Mouse (Mus musculus): ENCODE measurements around the gene Tmsb10.
A peak's percentile ranks its signal among the peaks of the same experiment; 100 is the strongest.

Tmsb10 gene

DNA sequence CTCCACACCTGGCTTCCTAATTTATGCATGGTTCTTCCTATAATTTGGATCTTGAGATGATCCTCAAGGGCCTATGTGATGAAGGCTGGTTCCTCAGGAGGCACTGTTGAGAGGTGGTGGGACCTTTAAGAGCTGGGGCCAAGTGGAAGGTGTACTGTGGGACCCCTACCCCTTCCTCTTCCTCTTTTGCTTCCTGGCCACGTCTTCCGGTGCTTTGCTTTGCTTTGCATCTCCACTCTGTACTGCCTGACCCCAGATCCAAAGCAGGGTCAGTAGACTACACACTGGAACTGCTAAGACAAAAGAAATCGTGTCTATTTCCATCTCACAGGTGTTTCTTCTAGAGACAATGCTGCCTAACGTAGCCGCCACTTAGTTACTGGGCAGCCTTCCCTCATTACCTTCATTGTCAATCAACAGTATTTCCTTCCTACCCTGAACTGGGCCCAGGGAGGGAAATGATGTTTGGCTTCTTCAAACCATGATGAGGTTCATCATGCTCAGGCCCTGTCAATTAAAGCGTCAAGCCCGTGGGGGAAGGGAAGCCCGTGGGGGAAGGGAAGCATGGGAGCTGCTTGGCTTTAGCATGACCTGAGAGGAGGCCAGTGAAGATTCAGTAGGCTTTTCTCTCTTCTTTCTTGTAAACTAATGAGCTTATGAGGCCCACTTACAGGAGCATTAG, 2.9 kb downstream of the Tmsb10 start:
- peak; percentile 31 for DNase-seq

DNA sequence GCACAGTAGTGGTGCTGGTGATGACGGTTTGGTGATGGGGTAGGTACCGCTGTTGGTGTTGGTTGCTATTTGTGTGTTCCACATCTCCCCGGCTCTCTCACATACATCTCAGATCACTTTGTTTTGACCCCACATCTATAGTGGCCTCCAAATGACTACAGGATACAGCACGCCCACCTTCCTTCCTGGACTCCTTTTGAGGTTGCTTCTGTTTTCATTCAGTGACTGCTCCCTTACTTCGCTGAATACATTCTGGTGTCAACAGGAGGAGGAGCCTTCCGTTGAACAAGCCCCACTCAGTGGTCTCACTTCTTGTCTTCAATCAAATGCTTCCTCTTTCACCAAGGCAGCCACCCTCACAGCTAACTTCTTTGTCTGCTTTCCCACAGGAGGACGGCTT, 3.8 kb downstream of the Tmsb10 start:
- DNase-seq, result peak; percentile 58

DNA sequence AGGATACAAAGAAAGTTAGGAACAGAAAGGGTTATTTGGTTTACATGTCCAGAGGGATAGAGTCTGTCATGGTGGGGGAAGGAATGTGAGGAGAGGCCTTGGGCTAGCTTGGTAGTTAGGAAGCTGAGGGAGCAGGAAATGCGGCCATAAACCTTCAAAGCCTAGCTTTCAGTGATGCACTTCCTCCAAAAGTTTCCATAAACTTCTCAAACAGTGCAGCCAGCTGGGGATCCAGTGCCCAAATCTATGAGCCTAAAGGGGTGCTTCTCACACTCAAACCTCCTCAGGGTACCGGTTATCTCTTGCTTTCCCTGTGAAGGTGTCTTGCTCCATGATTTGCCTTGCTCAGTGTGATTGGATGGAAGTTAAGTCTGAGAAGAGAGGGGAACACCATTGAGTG, 5.6 kb downstream of the Tmsb10 start:
- DNase-seq, result no peak

DNA sequence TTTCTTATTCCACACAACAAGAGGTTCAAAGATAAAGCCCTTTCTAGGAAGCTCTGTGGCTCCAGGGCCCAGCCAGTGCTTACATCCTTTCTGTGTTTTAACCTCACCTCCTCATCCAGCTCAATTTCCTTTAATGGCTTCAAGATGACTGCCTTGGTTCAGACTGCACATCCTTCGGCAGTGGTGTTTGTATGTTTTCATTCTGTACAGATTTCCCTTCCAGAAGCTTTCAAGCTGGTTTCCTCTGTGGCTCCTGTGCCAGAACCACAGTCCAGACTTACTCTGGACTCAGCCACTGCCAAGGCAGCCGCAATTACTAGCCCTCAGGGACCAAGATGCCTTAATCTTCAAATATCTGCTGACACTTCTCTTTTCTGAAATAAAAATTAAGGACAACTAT, 6.3 kb downstream of the Tmsb10 start:
- no peak for DNase-seq

DNA sequence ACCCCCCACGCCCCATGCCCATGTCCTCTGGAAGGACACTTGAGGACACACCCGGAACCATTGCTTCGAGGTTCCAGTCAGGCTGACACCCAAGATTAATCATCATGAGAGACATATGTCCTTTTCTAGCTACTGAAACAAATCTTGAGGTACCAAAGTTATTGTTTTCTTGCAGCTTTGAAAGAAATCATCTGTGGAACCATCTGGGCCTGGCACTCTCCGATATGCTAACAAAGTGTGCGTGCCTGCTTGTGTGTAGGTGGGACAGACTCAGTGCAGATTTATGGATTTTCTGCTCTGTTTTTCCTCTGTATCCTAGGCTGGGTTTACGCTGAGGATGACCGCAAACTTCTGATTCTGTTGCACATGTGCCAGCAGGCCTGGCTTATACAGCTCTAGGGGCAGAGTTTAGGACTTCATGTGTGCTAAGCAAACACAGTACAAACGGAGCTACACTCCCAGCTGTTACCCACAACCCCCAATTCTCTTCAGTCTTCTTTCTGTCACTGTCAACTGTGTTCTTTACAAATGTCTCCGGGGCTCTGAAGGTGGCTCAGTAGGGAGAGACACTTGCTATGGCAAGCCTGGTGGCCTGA, 9.3 kb downstream of the Tmsb10 start:
- DNase-seq, result no peak

DNA sequence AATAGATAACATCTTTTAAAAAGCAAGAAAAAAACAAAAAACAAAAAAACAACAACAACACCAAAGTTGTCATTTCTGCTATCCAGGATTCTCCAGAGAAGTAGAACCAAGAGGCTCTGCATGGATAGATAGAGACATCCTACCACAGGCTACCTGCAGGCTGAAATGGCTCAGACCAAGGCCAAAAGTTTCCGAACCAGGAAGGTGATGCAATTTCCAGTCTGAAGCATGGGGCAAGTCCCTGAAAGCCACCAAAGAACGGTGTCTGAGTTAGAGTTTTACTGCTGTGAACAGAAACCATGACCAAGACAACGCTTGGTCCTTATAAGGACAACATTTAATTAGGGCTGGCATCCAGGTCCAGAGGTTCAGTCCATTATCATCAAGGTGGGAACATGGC, 10.2 kb downstream of the Tmsb10 start:
- DNase-seq, result no peak

DNA sequence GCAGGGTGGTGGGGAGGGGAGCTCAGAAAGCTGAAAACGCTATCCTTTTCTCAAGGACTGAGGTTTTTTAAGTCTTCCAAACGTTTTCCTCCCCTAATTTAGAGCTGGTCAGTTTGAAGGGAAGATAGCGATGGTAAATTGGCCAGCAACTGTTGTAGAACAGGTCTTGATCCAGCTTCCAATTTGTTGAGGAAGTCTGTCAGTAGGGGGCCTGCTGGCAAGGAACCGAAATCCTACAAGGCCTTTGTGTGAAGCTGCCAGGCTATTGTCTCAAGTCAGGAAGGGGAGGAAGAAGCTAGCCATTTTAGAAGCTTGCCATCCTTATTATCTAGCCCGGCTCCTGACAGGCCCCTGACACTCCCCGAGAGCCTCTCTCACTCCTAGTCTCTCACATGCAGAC, 10.6 kb downstream of the Tmsb10 start:
- no peak for DNase-seq

DNA sequence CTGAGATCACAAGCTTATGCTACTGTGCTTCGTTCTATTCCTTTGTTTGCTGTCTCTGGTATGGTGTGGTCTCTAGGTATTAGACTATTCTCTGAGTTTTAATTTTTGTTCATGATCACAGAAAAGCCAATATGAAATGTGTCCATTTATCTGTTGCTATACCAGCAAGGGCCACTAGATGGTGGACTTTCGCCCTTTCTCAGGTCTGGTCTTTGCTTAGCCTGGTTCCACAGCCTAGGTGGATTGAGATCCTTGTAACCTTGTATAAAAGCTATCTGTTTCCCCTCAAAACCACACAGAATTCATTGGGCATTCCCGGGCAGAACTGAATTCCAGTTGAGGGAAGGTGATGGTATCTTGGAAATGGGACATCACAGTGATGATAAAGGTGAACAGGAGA, 18.1 kb downstream of the Tmsb10 start:
- DNase-seq, result peak; percentile 73

DNA sequence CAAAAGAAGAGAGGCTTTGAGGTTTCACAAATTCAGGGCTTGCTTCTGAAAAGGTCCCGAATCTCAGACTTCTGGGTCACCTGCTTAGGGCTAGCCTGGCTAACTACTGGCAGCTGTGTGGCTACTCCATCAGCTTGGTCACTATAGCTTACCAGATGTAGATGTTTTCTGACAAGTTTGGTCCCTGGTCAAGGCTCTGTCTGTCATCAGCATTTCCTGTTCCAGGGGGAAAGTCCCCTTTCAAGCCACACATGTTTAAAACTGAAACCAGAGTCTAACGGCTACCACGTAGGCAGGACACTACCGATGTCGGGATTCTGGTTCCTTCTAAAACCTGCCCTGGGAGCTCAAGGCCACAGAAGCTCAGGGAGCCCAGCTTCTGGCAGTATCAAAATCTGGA, 20.7 kb downstream of the Tmsb10 start:
- DNase-seq, result no peak

DNA sequence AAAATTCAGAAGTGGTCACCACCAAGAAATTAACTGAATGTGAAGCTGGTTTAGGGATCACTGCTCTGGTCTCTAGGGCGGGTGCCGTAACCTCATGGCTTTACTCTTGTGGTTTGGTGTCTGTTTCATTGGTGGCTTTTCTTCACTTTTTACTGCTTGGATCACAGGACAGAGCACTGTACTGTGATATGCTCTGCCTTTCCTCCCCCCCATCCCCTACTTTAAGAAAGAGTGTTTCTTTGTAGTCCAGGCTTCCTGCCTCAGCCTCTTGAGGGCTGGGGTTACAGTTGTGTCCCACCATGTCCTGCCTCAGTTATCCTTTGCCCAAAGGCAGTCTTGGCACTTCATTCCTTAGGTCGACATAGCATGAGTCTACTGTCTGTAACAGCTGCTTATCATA, 21.1 kb downstream of the Tmsb10 start:
- DNase-seq, result peak; percentile 25

DNA sequence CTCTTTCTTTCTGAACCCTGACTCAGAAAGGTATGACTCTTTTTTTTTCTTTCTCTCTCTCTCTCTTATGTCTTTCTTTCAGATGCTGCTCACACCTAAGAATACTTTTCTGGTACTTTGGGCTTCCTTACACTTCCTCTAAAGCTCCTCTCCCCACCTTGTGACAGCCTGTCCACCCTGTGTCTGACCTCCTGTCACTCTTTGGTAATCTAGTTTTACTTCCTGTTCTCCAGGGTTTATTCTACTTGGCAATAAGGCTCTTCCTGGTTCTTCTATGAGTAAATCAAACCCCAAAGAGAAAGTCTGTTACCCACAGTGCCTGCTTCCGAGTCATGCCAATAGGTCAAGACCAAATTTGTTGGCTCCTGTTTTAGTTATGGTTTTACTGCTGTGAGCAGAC, 25.6 kb downstream of the Tmsb10 start:
- no peak for DNase-seq

DNA sequence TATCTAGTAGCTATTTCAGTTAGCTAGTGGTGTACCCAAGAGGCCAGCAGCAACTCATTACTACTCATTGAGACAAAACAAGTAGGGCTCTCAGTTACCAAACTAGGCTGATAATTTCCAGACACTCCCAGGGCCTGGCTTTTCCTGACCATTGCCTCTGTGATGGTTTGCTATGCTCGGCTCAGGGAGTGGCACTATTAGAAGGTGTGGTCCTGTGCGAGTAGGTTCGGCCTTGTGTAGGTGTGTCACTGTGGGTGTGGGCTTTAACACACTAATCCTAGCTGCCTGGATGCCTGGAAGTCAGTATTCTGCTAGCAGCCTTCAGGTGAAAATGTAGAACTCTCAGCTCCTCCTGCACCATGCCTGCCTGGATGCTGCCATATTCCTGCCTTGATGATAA, 27.0 kb downstream of the Tmsb10 start:
- DNase-seq, result no peak

- DNase-seq, result no peak
Measured at GRCm38 (mm10) chr6:72929795-72930398, 28.7 kb downstream of the Tmsb10 start.

DNA sequence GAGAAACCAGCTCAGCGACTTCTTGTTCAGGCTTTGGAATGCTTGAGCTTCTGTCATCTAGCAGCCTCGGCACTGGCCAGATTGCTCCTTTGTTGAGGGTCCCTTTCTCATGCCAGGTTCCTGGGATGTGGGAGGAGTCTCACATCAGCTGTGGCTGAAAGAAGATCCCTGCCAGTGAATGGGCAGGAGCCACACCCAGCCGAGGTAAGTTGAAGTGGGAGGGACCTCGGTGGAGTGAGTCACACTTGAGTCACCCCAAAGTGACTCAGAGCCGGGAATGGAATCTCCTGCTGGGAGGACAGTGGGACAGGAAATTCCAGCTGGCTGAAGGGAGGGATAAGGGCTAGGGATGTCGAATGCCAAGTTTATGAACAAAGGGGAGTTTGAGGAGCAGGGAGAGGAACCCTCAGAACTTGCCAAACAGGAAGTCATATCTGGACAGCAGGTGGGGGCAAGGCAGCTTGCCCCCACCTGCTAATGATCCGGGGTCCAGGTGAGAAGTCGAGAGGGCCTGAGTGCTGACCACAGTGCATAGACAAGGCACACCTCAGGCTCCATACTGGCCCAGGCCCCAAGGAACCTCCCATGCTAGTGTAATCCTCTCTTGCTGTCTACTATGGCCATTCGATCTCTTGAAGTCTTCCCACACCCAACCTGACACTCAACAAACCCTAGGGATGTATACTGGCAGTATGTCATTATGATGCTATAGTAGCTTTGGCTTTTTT, 31.6 kb downstream of the Tmsb10 start:
- no peak for DNase-seq

GRCm38 (mm10) chr6:72926031-72926430, 32.5 kb downstream of the Tmsb10 start:
- no peak for DNase-seq

GRCm38 (mm10) chr6:72923381-72923780, 35.2 kb downstream of the Tmsb10 start:
- DNase-seq, result no peak

DNA sequence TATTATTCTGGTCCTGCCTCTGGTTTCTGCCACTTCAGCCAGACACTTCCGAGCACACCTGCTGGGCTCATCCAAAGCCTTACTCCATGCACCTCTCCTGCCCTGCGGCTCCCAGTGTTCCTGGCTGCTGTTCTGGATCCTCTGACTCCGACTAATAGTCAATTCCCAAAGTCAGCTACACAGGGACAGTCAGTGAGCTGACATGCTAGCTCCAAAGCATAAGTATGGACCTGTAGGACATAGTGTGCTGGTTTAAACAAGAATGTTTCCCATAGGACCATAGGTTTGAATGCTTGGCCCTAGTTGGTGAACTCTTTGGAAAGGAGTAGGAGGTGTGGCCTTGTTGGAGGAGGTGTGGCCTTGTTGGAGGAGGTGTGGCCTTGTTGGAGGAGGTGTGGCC, 37.5 kb downstream of the Tmsb10 start:
- no peak for DNase-seq

DNA sequence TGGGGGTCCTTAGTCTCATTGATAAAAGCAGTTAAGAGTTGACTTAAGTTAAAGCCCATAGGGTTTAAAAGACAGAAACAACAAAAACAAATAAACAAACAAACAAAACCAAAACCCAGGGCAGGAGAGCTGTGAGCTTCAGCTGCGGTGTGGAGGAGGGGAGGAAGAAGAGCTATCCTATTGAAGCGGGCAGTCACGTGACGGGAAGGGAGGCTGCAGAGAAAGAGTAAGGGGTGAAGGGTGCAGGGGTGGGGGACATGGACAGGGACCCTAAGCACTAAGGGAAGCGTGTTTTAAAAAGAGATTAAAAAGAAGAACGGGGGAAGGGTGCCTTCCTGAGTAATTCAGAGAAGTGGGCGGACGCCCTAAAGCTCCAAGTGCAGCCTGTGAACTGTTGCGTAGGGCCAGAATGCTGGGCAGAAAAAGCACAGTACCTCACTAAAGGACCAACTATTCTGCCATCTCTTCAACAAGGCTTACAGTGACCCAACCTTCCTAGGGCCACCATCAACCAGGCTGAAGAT, 40.0 kb downstream of the Tmsb10 start:
- no peak for DNase-seq

GRCm38 (mm10) chr6:72916330-72916729, 42.2 kb downstream of the Tmsb10 start:
- no peak for DNase-seq

GRCm38 (mm10) chr6:72914087-72914749, 44.3 kb downstream of the Tmsb10 start:
- no peak for DNase-seq

- no peak for DNase-seq
Measured at GRCm38 (mm10) chr6:72911261-72911660, 47.3 kb downstream of the Tmsb10 start.

Data from thymus, postnatal 14 days (tissue).